Mouse (Mus musculus): Measurements from ENCODE around the gene Ifi27l2a. TPM values are rescaled to one million over a fixed set of nuclear protein-coding genes. Genes with fewer than 3 reads are reported as not detected.
"Not testable (repeated sequence)": the region's sequence is repeated elsewhere in the genome, so short reads cannot be mapped to it uniquely, and the experiment has no call there.

Ifi27l2a gene
- 4.2 and 4.6 TPM in 2 replicates for polyA plus RNA-seq (2015; fragmentation: Nextera tagmentation; extraction: Ambion mirVana)

DNA sequence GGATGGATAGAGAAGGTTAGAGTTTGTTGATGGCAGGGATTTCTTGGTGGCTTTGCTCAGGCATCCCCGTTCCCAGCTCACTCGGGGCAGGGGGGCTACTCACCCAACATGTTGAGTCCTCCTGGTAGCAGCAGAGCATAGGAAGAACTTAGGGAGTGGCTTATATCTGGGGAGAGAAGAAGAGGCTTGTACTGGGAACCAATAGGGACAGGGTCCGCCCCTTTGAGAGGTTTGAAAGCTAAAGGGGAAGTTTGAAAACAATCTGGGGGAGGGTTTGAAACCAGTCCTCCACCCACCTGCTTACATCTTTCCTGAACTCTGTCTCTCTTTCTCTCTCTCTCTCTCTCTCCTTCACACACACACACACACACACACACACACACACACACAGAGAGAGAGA lies at the start of gene Ifi27l2a:
Ifi27l2a (minus strand) TSS at position 157 of the 400 bp plus-strand sequence.
- Histone ChIP-seq H3K4me2 (no peak within 1 kb of the TSS), H3K4me3 (no peak within 1 kb of the TSS), H3K9ac (no peak within 1 kb of the TSS), H3K36me3 (no peaks in the 10 kb centered on the region), H3K4me1 (replicated peaks) (no peaks in the 10 kb centered on the region), H3K27ac (no peak within 1 kb of the TSS), H3K27me3 (no peaks in the 10 kb centered on the region), H3K9me3 (no peaks in the 10 kb centered on the region)
- ATAC-seq (ENCODE audit: low FRiP score) = no peak
- WGBS = 67% methylated on average over 3 of the region's 3 CpGs

DNA sequence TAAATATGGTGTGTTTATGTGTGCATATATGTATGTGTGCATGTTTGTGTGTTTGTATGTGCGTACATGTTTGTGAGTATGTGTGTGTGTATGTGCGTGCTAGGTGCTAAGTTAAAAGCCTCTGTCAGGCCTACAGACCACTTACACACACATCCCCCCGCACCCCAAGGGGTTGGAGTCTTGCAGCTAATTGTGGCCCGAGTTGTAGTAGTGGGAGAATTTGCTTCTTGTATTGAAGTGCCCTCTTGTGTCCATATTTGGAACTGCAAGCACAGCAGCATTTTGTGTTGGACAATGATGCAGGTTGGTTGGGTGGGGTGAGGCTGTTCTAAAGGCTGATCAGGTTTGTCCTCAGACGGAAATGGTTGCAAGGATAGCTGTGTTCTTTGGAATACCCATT lies 49.3 kb upstream of the Ifi27l2a start:
- Histone ChIP-seq H3K36me3 (no peaks in the 10 kb centered on the region), H3K27me3 (no peaks in the 10 kb centered on the region), H3K27ac (no peak overlapping the region), H3K9me3 (no peaks in the 10 kb centered on the region), H3K4me1 (replicated peaks) (no peaks in the 10 kb centered on the region), H3K4me2 (no peak overlapping the region), H3K4me3 (no peak overlapping the region), H3K9ac (no peak overlapping the region)
- 41% methylated on average over 5 of the region's 5 CpGs for WGBS
- ATAC-seq (ENCODE audit: low FRiP score) = no peak

DNA sequence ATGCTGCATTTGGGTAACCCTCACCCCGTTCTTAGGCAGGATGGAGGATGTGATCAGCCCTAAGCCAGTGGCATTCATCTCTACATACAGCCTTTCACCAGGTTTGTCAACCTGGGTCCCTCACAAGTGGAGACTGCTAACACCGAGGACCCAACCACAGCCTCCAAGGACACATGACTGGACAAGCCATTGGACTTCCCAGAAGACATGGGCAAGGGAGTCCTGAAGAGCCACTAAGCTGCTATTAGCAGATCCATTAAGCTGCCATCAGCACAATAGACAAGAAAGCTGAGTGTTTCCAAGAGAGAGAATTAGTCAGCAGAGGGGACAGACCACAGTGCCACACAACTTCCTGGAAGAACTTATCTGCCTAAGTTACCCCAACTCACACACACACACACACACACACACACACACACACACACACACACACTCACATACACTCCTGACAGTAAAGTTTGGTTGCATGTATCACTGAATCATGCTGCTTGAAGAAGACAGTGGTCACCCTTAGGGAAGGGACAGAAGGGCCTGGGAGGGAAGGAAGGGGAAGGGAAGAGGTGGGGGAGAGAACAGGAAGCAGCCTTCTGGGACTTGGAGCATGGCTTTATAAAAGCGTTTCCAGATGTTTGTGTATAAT lies 47.7 kb upstream of the Ifi27l2a start:
- Histone ChIP-seq H3K9ac (no peak overlapping the region), H3K27ac (no peak overlapping the region), H3K4me3 (no peak overlapping the region), H3K4me1 (replicated peaks) (no peaks in the 10 kb centered on the region), H3K36me3 (no peaks in the 10 kb centered on the region), H3K4me2 (no peak overlapping the region), H3K9me3 (no peaks in the 10 kb centered on the region), H3K27me3 (no peaks in the 10 kb centered on the region)
- WGBS = 77% methylated on average over 3 of the region's 3 CpGs
- ATAC-seq (ENCODE audit: low FRiP score) = no peak

DNA sequence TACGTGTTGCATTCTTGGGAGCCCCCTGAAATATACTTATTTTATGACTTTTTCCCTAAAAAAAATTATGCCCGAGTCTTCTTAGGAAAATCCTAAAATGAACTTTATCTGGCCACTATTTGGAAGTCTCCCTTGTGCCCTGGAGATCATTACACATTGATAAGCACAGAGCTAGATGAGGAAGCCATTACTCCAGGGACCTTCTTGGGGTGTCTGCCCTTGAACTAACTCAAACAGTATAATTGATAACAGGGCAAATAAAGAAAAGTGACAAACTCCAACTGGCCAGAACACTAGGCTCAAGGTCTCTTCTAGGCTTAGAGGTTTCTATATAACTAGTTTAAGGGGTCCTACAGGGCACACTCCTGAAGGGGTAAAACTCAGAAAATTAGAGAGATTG lies 44.3 kb upstream of the Ifi27l2a start:
- WGBS = 83% methylated on average over 2 of the region's 2 CpGs
- no peaks in the 10 kb centered on the region for H3K4me1 ChIP-seq (replicated peaks)
- no peak overlapping the region for H3K9ac ChIP-seq
- H3K4me2 ChIP-seq = no peak overlapping the region
- H3K36me3 ChIP-seq = no peaks in the 10 kb centered on the region
- H3K27me3 ChIP-seq = no peaks in the 10 kb centered on the region; the same call in 1 of the 2 replicates
- H3K9me3 ChIP-seq = no peaks in the 10 kb centered on the region
- no peak for ATAC-seq (ENCODE audit: low FRiP score)
- H3K27ac ChIP-seq = no peak overlapping the region
- no peak overlapping the region for H3K4me3 ChIP-seq

DNA sequence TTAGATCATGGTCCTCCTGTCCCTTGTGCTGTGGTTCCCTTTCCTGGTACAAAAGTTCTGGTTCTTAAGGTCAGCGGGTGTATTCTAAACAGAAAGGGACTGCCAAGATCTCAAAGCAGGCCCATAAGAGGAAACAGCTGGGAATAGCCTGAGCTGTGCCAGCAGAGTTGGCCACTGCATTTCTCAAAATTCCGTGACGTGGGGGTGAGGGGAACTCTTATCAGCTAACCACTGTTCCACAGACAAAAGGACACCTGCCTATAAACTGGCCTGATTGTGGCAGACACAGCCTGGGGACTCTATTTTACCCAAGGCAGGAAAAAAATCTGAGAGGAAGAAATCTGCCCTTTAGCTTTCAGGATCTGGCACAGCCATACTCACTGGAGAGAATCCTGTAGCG lies 43.8 kb upstream of the Ifi27l2a start:
- no peak overlapping the region for H3K4me2 ChIP-seq
- ATAC-seq (ENCODE audit: low FRiP score) = no peak
- no peaks in the 10 kb centered on the region for H3K36me3 ChIP-seq
- no peaks in the 10 kb centered on the region for H3K9me3 ChIP-seq
- 79% methylated on average over 4 of the region's 4 CpGs for WGBS
- no peaks in the 10 kb centered on the region; the same call in 1 of the 2 replicates for H3K27me3 ChIP-seq
- no peak overlapping the region for H3K4me3 ChIP-seq
- H3K27ac ChIP-seq = no peak overlapping the region
- H3K9ac ChIP-seq = no peak overlapping the region
- no peaks in the 10 kb centered on the region for H3K4me1 ChIP-seq (replicated peaks)

DNA sequence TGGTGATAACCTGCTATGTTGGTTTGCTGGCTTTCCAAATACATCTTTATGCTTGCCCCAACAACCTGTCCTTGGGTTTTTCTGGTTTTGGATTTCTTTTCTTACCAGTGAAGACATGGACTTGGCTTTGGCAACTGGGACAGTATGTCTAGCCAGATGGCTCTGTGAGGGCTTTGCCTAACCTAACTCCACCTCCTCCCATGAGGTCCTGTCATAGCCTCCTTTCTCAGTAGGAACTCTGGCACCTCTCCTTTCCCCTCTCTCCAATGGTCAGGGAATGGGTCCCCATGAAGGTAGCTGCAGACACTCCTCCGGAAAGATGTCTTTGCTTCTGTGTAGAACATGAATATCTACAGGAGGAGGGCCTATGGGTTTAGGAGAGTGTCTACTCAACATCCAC lies 43.2 kb upstream of the Ifi27l2a start:
- no peaks in the 10 kb centered on the region; the same call in 1 of the 2 replicates for H3K27me3 ChIP-seq
- WGBS = 96% methylated on average over 1 of the region's 1 CpGs
- H3K4me1 ChIP-seq (replicated peaks) = no peaks in the 10 kb centered on the region
- no peaks in the 10 kb centered on the region for H3K9me3 ChIP-seq
- ATAC-seq (ENCODE audit: low FRiP score) = no peak
- no peak overlapping the region for H3K4me2 ChIP-seq
- no peak overlapping the region for H3K9ac ChIP-seq
- H3K27ac ChIP-seq = no peak overlapping the region
- H3K36me3 ChIP-seq = no peaks in the 10 kb centered on the region
- H3K4me3 ChIP-seq = no peak overlapping the region

DNA sequence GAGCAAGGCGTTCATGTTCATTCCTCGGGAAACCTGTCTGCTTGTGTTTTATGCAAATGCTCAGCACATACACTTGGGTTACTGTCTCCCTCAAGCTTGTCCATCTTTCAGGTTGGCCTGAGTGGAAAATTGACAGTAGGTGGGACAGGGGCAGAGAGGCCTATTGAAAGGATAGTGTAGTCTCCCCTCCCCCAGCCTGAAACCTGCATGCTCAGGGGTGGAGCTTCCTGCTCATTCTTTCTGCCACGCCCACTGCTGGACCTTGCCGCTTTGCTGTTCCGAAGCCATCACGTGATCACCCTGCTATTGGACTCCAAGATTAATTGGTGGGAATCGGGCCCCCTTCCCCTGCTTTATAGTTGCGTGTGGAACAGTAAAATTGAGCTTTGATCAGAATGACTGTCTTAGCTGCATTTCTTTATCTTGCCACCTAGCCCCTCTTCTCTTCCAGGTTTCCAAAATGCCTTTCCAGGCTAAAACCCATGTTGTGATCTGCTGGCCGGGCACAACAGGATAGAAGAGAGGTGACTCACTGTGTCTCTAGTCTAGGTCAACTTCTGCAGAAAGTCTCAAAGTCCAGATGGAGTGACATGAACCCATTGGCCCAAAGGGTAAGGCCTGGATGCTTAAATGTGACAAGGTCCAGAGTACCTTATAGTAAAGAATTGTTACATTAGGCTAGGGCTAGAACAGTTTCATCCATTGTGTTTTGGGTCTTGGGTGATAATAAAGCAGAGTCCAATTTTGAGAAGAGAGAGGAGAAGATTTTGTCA lies 40.9 kb upstream of the Ifi27l2a start:
- 71% methylated on average over 9 of the region's 9 CpGs for WGBS
- H3K4me2 ChIP-seq; H3K9me3 ChIP-seq; H3K4me3 ChIP-seq; ATAC-seq (ENCODE audit: low FRiP score); H3K27ac ChIP-seq; H3K27me3 ChIP-seq; H3K36me3 ChIP-seq; H3K9ac ChIP-seq; H3K4me1 ChIP-seq (replicated peaks): not testable (repeated sequence)

DNA sequence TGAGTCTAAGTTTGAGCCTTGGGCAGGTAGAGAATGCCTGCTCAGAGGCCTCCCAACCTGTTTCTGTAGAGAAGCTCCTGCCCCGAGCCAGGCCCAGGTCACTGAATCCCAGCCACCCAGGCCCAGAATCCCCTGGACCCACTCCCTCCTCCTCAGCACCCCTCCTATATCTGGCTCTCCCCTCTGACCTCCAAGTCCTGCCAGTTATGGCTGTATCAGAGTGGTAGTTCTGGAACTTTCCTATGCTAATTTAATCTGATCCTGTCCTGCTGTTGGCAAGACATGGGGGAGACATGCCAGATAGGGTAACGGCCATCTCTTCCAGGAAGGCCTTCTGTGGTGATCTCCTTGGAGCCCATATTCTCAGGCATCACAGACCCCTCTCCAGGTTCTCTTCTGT lies 39.3 kb upstream of the Ifi27l2a start:
- no peak for ATAC-seq (ENCODE audit: low FRiP score)
- WGBS = 88% methylated on average over 2 of the region's 2 CpGs
- no peak overlapping the region for H3K9ac ChIP-seq
- H3K27me3 ChIP-seq = no peaks in the 10 kb centered on the region; the same call in 1 of the 2 replicates
- no peaks in the 10 kb centered on the region for H3K4me1 ChIP-seq (replicated peaks)
- no peaks in the 10 kb centered on the region for H3K36me3 ChIP-seq
- H3K4me3 ChIP-seq = no peak overlapping the region
- H3K4me2 ChIP-seq = no peak overlapping the region
- H3K9me3 ChIP-seq = no peaks in the 10 kb centered on the region
- no peak overlapping the region for H3K27ac ChIP-seq

DNA sequence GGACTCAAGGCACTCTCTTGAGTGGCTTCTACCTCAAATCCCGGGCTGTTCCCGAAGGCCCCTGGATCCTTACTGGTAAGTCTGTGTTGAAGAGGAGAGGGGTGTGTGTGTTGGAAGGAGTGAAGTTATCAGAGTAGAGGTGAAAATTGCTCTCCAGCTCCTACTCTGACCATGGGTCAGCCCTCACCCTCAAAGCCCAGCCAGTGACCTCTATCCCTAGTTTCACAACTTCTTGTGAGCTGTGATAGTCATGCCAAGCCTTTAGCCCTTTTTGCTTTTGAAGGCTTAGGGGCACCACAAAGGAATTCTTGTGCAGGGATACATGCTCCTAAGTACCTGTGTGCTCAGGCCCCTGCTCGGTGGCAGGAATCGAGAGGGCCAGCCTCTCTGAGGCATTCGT lies 38.2 kb upstream of the Ifi27l2a start:
- Histone ChIP-seq H3K27me3 (no peaks in the 10 kb centered on the region; the same call in 1 of the 2 replicates), H3K27ac (no peak overlapping the region), H3K9me3 (no peaks in the 10 kb centered on the region), H3K36me3 (no peaks in the 10 kb centered on the region), H3K4me2 (no peak overlapping the region), H3K4me3 (no peak overlapping the region), H3K9ac (no peak overlapping the region), H3K4me1 (replicated peaks) (no peaks in the 10 kb centered on the region)
- 87% methylated on average over 5 of the region's 5 CpGs for WGBS
- no peak for ATAC-seq (ENCODE audit: low FRiP score)

DNA sequence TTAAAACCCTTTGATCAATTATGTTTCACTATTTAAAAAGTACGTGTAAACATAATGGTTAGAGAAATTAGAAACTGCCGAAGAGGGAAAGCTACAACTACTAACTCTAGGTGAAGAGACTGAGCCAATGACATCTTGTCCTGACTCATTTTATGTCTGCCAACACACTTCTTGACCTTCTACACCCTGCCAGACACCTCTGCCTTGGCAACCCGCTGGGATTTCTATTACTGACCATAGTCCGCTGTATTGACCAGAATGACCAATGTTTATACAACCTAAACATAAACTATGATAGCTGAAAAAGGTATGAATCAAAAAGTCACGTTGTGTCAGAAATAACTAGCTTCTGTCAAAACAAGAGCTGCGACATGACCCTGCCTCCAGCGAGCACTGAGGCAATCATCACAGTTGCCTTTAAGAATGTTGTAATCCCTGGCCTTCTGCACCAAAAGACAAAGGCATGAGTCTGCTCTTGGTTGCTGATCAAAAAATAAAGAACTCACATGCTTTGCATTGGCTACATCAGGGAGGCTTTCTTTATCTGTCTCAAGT lies 34.1 kb upstream of the Ifi27l2a start:
- no peak for ATAC-seq (ENCODE audit: low FRiP score)
- Histone ChIP-seq H3K27ac (no peak overlapping the region), H3K4me1 (replicated peaks) (no peaks in the 10 kb centered on the region), H3K27me3 (no peaks in the 10 kb centered on the region), H3K9ac (no peak overlapping the region), H3K4me2 (no peak overlapping the region), H3K9me3 (no peaks in the 10 kb centered on the region), H3K36me3 (no peaks in the 10 kb centered on the region), H3K4me3 (no peak overlapping the region)
- 81% methylated on average over 7 of the region's 7 CpGs for WGBS

DNA sequence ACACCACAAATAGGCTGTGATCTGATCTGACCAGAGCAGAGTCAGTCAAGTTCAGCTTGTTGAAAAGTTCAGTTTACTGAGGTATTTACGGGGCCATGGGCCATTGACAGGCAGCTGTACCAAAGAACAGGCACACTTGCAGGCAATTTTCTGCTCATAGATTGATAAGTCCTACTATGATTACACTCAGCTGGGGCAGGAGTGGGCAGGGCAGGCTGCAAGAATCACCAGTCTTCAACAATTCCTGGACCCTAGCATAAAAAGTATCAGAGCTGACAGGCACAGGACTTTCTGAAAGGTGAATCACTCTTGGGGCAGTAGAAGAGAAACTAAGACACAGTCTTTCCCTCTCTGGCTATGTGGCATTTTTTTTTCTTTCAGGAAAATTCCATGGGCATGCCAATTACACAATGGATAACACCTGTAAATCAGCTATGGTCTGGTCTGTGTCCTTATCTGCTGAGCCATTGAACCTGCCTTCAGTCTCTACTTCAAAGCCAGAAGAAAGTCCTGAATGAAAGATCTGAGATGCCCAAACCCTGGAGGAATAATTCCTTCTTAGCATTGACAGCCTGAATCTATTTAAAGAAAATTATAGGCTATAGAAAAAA lies 33.4 kb upstream of the Ifi27l2a start:
- H3K4me2 ChIP-seq = no peak overlapping the region
- no peak overlapping the region for H3K4me3 ChIP-seq
- no peak for ATAC-seq (ENCODE audit: low FRiP score)
- H3K36me3 ChIP-seq = no peaks in the 10 kb centered on the region
- no peak overlapping the region for H3K9ac ChIP-seq
- H3K4me1 ChIP-seq (replicated peaks) = no peaks in the 10 kb centered on the region
- H3K27me3 ChIP-seq = no peaks in the 10 kb centered on the region
- H3K9me3 ChIP-seq = no peaks in the 10 kb centered on the region
- H3K27ac ChIP-seq = no peak overlapping the region
- 84% methylated on average over 1 of the region's 1 CpGs for WGBS

DNA sequence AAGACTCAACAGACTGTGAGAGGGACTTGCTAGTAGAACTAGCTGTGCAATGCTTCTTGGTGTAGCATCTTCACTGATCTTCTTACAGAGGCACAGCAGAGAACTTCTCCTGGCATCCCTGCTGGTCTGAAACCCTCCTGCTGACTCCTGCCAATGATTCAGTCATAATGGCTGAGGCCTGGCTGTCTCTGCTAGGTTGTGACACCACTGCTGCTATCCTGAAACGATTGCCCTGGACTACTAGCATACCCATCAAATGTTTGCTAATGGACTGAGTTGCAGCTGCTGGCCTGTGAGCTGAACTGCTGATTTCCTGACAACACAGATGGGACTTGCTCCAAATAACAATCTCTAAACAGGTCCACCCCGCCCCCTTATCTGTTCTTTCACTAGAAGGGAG lies 31.0 kb upstream of the Ifi27l2a start:
- no peak for ATAC-seq (ENCODE audit: low FRiP score)
- Histone ChIP-seq H3K27ac (no peak overlapping the region), H3K27me3 (no peaks in the 10 kb centered on the region), H3K9ac (no peak overlapping the region), H3K9me3 (no peaks in the 10 kb centered on the region), H3K36me3 (no peaks in the 10 kb centered on the region), H3K4me3 (no peak overlapping the region), H3K4me2 (no peak overlapping the region), H3K4me1 (replicated peaks) (no peaks in the 10 kb centered on the region)
- WGBS = 50% methylated on average over 2 of the region's 2 CpGs
